Mouse (Mus musculus): ENCODE data around the gene Repin1. TPM values are rescaled to one million over a fixed set of nuclear protein-coding genes. Genes with fewer than 3 reads are reported as not detected.

Repin1 gene
- polyA plus RNA-seq (2014; fragmentation: Nextera tagmentation; extraction: Ambion mirVana) = 44.3 and 47.0 TPM in 2 replicates

- Histone ChIP-seq H3K36me3 (ENCODE audit: control insufficient read depth, insufficient read depth, low read length) (peaks cover 28% of the 10 kb centered on the region), H3K9ac (replicated peaks; ENCODE audit: low read length) (peak within 1 kb of the TSS; percentile 85), H3K9me3 (ENCODE audit: control insufficient read depth, low read length) (peaks cover 18% of the 10 kb centered on the region), H3K27ac (replicated peaks; ENCODE audit: low read depth, low read length) (peak within 1 kb of the TSS; percentile 94), H3K4me3 (replicated peaks; ENCODE audit: low read depth, low read length) (peak within 1 kb of the TSS; percentile 71), H3K4me1 (ENCODE audit: control insufficient read depth, insufficient read depth, low read length) (peaks cover 16% of the 10 kb centered on the region), H3K4me2 (ENCODE audit: low read length) (peak within 1 kb of the TSS; percentile 72), H3K27me3 (ENCODE audit: control insufficient read depth, insufficient read depth, low read length) (no peaks in the 10 kb centered on the region)
- 3% methylated on average over 45 of the region's 45 CpGs for WGBS
- ATAC-seq (ENCODE audit: low FRiP score, low TSS enrichment) = peak; percentile 95
- peak; percentile 95 for DNase-seq
Observed at GRCm38 (mm10) chr6:48593158-48594042, at the start of gene Repin1, which contains the start of gene Gm44965. Repin1 (plus strand) TSS chr6:48593883. Gm44965 (plus strand) TSS chr6:48593941.

GRCm38 (mm10) chr6:48545251-48545650 is 48.4 kb upstream of the Repin1 start:
- no peak overlapping the region for H3K27ac ChIP-seq (replicated peaks; ENCODE audit: low read depth, low read length)

GRCm38 (mm10) chr6:48546271-48546670 is 47.4 kb upstream of the Repin1 start:
- Histone ChIP-seq H3K9me3 (ENCODE audit: control insufficient read depth, low read length) (no peaks in the 10 kb centered on the region), H3K36me3 (ENCODE audit: control insufficient read depth, insufficient read depth, low read length) (peaks cover 10% of the 10 kb centered on the region), H3K4me3 (replicated peaks; ENCODE audit: low read depth, low read length) (no peak overlapping the region), H3K27ac (replicated peaks; ENCODE audit: low read depth, low read length) (no peak overlapping the region), H3K27me3 (ENCODE audit: control insufficient read depth, insufficient read depth, low read length) (no peaks in the 10 kb centered on the region), H3K4me1 (ENCODE audit: control insufficient read depth, insufficient read depth, low read length) (no peaks in the 10 kb centered on the region), H3K4me2 (ENCODE audit: low read length) (no peak overlapping the region), H3K9ac (replicated peaks; ENCODE audit: low read length) (no peak overlapping the region)
- ATAC-seq (ENCODE audit: low FRiP score, low TSS enrichment) (no peak), DNase-seq (peak; percentile 66)
- WGBS = 56% methylated on average over 1 of the region's 1 CpGs

More at GRCm38 (mm10) chr6:48545251-48545650, 48.4 kb upstream of the Repin1 start:
- no peak for DNase-seq
- no peak overlapping the region for H3K9ac ChIP-seq (replicated peaks; ENCODE audit: low read length)
- no peaks in the 10 kb centered on the region for H3K9me3 ChIP-seq (ENCODE audit: control insufficient read depth, low read length)
- H3K4me3 ChIP-seq (replicated peaks; ENCODE audit: low read depth, low read length) = no peak overlapping the region
- no peaks in the 10 kb centered on the region for H3K4me1 ChIP-seq (ENCODE audit: control insufficient read depth, insufficient read depth, low read length)
- 82% methylated on average over 5 of the region's 5 CpGs for WGBS
- H3K27me3 ChIP-seq (ENCODE audit: control insufficient read depth, insufficient read depth, low read length) = no peaks in the 10 kb centered on the region
- H3K36me3 ChIP-seq (ENCODE audit: control insufficient read depth, insufficient read depth, low read length) = peaks cover 20% of the 10 kb centered on the region
- no peak overlapping the region for H3K4me2 ChIP-seq (ENCODE audit: low read length)
- no peak for ATAC-seq (ENCODE audit: low FRiP score, low TSS enrichment)

GRCm38 (mm10) chr6:48546858-48547257 is 46.8 kb upstream of the Repin1 start:
- WGBS = 82% methylated on average over 4 of the region's 4 CpGs
- no peak for ATAC-seq (ENCODE audit: low FRiP score, low TSS enrichment)
- DNase-seq = no peak

GRCm38 (mm10) chr6:48548314-48548713 is 45.4 kb upstream of the Repin1 start:
- Histone ChIP-seq H3K9me3 (ENCODE audit: control insufficient read depth, low read length) (no peaks in the 10 kb centered on the region), H3K4me1 (ENCODE audit: control insufficient read depth, insufficient read depth, low read length) (no peaks in the 10 kb centered on the region), H3K27me3 (ENCODE audit: control insufficient read depth, insufficient read depth, low read length) (no peaks in the 10 kb centered on the region), H3K9ac (replicated peaks; ENCODE audit: low read length) (no peak overlapping the region), H3K36me3 (ENCODE audit: control insufficient read depth, insufficient read depth, low read length) (no peaks in the 10 kb centered on the region), H3K27ac (replicated peaks; ENCODE audit: low read depth, low read length) (no peak overlapping the region), H3K4me2 (ENCODE audit: low read length) (no peak overlapping the region), H3K4me3 (replicated peaks; ENCODE audit: low read depth, low read length) (no peak overlapping the region)
- no peak for ATAC-seq (ENCODE audit: low FRiP score, low TSS enrichment)
- no peak for DNase-seq
- 88% methylated on average over 6 of the region's 6 CpGs for WGBS

More at GRCm38 (mm10) chr6:48546858-48547257, 46.8 kb upstream of the Repin1 start:
- H3K4me2 ChIP-seq (ENCODE audit: low read length) = no peak overlapping the region
- no peaks in the 10 kb centered on the region for H3K9me3 ChIP-seq (ENCODE audit: control insufficient read depth, low read length)
- no peak overlapping the region for H3K4me3 ChIP-seq (replicated peaks; ENCODE audit: low read depth, low read length)
- no peak overlapping the region for H3K9ac ChIP-seq (replicated peaks; ENCODE audit: low read length)
- H3K27ac ChIP-seq (replicated peaks; ENCODE audit: low read depth, low read length) = no peak overlapping the region
- H3K27me3 ChIP-seq (ENCODE audit: control insufficient read depth, insufficient read depth, low read length) = no peaks in the 10 kb centered on the region
- no peaks in the 10 kb centered on the region for H3K4me1 ChIP-seq (ENCODE audit: control insufficient read depth, insufficient read depth, low read length)
- H3K36me3 ChIP-seq (ENCODE audit: control insufficient read depth, insufficient read depth, low read length) = peaks cover 4% of the 10 kb centered on the region

GRCm38 (mm10) chr6:48552918-48553317 is 40.8 kb upstream of the Repin1 start:
- 71% methylated on average over 4 of the region's 4 CpGs for WGBS
- Histone ChIP-seq H3K27me3 (ENCODE audit: control insufficient read depth, insufficient read depth, low read length) (no peaks in the 10 kb centered on the region), H3K4me1 (ENCODE audit: control insufficient read depth, insufficient read depth, low read length) (peaks cover 9% of the 10 kb centered on the region; the same call in 1 of the 2 replicates), H3K4me3 (replicated peaks; ENCODE audit: low read depth, low read length) (no peak overlapping the region), H3K4me2 (ENCODE audit: low read length) (no peak overlapping the region), H3K36me3 (ENCODE audit: control insufficient read depth, insufficient read depth, low read length) (0 out of 2 replicates have a peak, but pooled peaks cover 3% of the 10 kb centered on the region), H3K9ac (replicated peaks; ENCODE audit: low read length) (no peak overlapping the region), H3K9me3 (ENCODE audit: control insufficient read depth, low read length) (no peaks in the 10 kb centered on the region), H3K27ac (replicated peaks; ENCODE audit: low read depth, low read length) (no peak overlapping the region)
- ATAC-seq (ENCODE audit: low FRiP score, low TSS enrichment) (no peak), DNase-seq (no peak)

GRCm38 (mm10) chr6:48553819-48554218 is 39.9 kb upstream of the Repin1 start:
- peaks cover 5% of the 10 kb centered on the region; the same call in 1 of the 2 replicates for H3K36me3 ChIP-seq (ENCODE audit: control insufficient read depth, insufficient read depth, low read length)
- no peak for DNase-seq
- peak overlapping the region; percentile 79 for H3K4me2 ChIP-seq (ENCODE audit: low read length)
- no peaks in the 10 kb centered on the region for H3K9me3 ChIP-seq (ENCODE audit: control insufficient read depth, low read length)
- no peak for ATAC-seq (ENCODE audit: low FRiP score, low TSS enrichment)
- H3K4me1 ChIP-seq (ENCODE audit: control insufficient read depth, insufficient read depth, low read length) = peaks cover 9% of the 10 kb centered on the region; the same call in 1 of the 2 replicates
- peak overlapping the region; percentile 76 for H3K9ac ChIP-seq (replicated peaks; ENCODE audit: low read length)
- H3K4me3 ChIP-seq (replicated peaks; ENCODE audit: low read depth, low read length) = peak overlapping the region; percentile 45
- no peaks in the 10 kb centered on the region for H3K27me3 ChIP-seq (ENCODE audit: control insufficient read depth, insufficient read depth, low read length)
- WGBS = 70% methylated on average over 4 of the region's 4 CpGs
- peak overlapping the region; percentile 98 for H3K27ac ChIP-seq (replicated peaks; ENCODE audit: low read depth, low read length)

GRCm38 (mm10) chr6:48554280-48555103 is 39.2 kb upstream of the Repin1 start, which contains the start of gene Lrrc61:
Lrrc61 (plus strand) TSS chr6:48554796.
- ATAC-seq (ENCODE audit: low FRiP score, low TSS enrichment) (peak; percentile 94), DNase-seq (peak; percentile 97)
- H3K36me3 ChIP-seq (ENCODE audit: control insufficient read depth, insufficient read depth, low read length) = peaks cover 12% of the 10 kb centered on the region; the same call in 1 of the 2 replicates
- peaks cover 9% of the 10 kb centered on the region; the same call in 1 of the 2 replicates for H3K4me1 ChIP-seq (ENCODE audit: control insufficient read depth, insufficient read depth, low read length)
- peak within 1 kb of the TSS; percentile 79 for H3K4me2 ChIP-seq (ENCODE audit: low read length)
- peak within 1 kb of the TSS; percentile 45 for H3K4me3 ChIP-seq (replicated peaks; ENCODE audit: low read depth, low read length)
- peak within 1 kb of the TSS; percentile 98 for H3K27ac ChIP-seq (replicated peaks; ENCODE audit: low read depth, low read length)
- under 1% methylated on average over 39 of the region's 39 CpGs for WGBS
- H3K27me3 ChIP-seq (ENCODE audit: control insufficient read depth, insufficient read depth, low read length) = no peaks in the 10 kb centered on the region
- H3K9ac ChIP-seq (replicated peaks; ENCODE audit: low read length) = peak within 1 kb of the TSS; percentile 76
- H3K9me3 ChIP-seq (ENCODE audit: control insufficient read depth, low read length) = no peaks in the 10 kb centered on the region
